Mouse (Mus musculus) cerebellum, postnatal 14 days (tissue): Measurements from ENCODE around the gene Rbm3.
"Not testable (repeated sequence)": the region's sequence is repeated elsewhere in the genome, so short reads cannot be mapped to it uniquely, and the experiment has no call there.

Source experiments
- DNase-seq, 2 experiments: peaks; one replicate each; pipeline ENCODE4 v3.0.0; 2021; ENCODE audit warnings: mixed read lengths in 2 of 2

Rbm3 gene

DNA sequence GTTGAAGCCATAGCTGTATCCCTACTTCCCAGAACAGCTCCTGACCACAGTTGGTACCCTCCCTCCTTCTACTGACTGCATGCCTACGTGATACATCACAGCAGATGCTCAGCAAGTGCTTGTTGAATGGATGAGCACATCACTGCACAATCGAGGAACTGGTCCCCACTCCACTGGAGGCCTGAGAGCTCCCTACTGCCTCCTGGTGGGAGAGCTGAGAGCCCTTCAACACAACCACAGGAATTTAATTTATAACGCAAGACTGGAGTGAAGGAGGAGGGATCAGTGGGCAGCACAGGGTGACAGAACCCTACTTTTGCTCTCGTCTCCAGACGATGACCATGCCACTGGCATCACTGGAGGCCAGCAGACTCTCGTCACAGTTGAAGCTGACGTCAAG is 20.4 kb downstream of the Rbm3 start:
- DNase-seq: no peak

DNA sequence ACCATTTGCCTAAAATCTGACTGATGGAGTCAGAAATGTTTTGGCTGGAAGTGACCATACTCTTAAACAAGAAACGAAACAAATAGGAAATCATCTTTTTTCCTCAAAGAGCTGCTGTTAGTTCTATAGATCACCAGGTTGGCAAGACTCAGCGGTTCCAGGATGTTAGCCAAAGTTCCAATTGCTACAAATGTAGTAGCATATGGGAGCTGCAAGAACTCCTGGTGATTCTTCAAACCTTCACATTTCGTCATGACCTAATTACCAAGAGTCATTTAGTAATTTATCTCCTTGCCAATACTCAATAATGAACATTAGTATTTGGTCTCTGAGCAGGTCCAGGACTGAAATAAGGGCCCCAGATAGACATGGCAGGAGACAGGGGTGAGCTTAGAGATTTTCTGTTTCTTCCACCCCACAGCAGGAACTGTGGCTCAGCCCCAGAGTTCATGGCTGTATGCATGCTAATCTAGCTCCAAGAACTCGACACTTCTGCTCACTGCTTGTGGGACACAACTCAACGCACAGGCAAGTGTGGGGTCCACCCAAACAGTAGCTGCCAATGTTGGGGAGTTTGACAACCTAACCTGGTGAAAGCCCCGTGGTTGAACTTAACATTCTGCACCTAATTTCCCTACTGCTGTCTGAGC is 21.7 kb downstream of the Rbm3 start:
- DNase-seq: peak; percentile 37 to 61

DNA sequence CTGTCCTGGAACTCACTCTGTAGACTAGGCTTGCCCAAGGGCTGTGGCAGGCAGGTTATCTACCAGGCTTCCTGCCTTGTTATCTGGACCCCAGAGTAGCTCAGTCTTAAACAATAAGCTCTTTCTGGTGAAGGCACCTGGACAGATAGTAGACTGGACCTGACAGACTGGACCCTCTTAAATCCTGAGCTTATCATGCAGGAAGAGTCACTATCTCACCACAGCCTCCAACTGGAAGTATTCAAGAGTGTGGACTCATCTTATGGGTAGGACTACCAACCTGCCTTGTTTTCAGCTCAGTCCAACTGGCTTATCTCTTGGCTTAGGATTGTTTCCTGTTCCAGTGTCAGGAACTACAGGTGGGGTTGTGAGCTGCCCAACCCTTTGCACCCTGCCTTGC is 28.4 kb downstream of the Rbm3 start:
- no peak for DNase-seq

DNA sequence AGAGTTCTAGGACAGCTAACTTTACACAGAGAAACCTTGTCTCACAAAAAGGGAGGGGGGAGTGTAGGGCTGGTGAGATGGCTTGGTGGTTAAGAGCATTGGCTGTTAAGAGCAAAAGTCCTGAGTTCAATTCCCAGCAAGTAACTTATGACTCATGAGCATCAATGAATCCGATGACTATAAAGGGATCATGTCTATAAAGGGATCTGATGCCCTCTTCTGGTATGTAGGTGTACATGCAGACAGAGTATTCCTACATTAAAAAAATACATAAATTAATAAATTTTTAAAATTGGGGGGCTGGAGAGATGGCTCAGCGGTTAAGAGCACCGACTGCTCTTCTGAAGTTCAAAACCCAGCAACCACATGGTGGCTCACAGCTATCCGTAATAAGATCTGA is 30.4 kb downstream of the Rbm3 start:
- no peak for DNase-seq

DNA sequence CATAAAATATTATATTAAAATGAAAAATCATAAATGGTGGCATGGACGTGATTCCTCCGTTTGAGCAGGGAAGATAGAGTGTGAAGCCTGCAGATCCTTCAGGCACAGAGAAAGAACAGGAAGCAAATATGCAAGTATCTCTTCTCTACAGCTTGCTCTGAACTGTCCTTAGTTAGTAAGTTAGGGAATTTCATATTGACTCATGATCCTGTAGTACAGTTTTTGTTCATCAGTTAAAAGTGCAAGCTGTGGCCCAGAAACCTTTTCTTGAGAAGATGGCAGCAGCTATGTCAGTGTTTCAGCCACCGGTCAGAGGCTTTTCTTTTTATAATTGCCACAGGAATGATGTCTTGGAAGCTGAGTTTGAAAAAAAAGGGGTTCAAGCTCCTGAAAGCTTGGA is 40.7 kb downstream of the Rbm3 start:
- no peak for DNase-seq

DNA sequence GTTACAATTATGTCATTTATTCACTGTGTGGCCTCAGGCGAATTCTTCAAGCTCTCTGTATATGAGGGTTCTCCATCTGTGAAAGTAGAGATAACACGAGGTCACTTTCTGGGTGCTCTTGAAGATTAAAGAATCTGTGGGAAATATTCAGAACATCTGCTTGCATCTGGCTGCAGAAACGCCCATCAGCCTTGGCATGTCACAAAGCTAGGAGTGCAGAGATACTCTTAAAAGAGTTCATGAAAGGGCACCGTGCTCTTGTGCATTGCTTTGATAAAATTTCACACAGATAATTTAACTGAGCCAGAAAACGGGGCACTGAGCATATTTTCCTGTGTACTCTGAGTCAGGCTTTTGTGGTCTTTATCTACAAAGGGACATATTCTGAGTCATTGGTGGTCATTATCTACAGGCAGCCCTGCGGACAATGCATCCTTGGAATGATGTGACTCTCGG is 43.4 kb downstream of the Rbm3 start:
- DNase-seq: no peak

DNA sequence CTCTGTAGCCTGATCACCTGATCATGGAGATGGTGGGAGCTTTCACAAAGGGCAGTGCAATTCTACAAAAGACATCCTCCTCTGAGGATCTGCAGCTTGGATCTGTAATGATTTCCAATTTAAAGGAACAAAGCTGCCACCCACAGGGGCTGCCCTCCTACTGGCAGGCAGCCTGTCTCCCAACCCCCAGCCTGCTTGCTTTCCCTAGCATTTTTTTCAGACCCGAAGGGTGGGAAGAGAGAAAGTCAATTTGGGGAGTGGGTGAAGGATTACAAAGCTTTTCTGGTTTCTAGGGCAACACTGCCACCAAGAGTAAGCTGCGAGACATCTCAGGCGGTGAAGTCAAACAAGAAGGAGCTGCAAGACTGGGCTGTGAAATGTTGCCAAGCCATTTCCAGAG is 44.7 kb downstream of the Rbm3 start:
- DNase-seq: peak; percentile 77 to 82

DNA sequence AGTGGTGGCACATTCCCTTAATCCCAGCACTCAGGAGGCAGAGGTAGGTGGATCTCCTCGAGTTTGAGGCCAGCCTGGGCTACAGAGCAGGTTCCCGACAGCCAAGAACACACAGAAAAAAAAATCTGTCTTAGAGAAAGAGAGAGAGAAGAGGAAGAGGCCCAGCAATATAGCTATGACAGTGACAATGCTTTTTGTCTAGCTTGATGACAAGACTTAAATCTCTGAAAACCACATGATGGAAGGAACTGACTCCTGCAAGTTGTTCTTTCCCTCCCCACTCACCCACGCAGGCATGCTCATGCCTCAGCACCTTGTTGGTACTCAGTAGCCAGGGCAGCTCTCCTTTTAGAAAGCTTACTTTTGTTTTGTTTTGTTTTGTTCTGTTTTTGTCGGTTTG is 46.2 kb downstream of the Rbm3 start:
- DNase-seq: no peak

DNA sequence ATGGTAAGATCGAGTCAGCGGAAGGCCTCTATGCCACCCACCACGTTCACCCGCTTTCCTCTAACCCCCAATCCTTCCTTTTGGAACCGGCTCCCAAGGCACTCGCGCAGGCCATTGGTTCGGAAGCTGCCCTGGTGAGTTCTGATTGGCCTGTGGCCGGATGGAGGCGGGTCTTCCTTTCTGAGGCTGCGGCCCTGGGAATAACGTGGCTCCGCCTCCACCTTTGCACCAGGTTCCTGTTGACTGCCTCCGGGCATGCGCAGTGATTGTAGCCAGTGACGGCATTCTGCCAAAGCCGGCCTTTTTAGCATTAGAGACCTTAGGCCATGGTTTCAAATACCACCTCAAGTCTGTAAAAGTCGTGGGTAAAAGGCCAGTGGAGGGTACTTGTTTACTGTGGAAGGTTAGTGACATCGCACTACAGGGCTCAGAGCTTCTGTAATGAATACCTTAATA is 48.9 kb downstream of the Rbm3 start:
- DNase-seq: peak; percentile 97

DNA sequence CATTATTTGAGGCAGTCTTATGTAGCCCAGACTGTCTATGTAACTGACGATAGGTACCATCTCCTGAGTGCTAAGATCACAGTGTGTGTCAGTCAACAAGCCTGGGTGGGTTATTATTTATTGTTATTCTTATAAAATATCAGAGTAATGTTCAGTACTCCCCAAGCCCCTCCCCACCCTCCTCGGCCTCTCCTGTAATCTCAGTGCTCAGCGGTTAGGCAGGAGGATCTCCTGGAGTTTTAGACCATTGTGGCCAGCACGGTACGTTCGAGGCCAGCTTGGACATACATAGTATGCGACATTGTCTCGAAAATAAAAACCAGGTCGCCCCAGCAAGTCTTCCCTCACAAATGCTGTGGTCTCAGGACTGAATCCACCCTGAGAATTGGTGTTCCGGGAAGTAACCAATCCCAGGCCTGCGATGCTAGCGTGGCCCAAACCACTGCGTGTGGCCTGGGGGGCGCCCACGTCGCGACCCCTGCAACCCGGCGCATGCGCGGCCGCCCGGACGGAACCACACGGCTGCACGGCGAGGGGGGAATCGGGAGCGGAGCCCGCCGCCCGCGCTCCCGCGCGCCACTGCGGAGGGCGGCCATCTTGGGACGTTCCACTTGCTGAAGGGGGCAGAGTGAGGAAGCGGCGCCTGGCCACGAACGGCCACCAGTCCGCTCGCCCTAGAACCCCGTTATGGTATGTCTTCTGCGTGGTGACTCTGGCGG is 49.5 kb downstream of the Rbm3 start:
- peak; percentile 83 to 86 for DNase-seq

DNA sequence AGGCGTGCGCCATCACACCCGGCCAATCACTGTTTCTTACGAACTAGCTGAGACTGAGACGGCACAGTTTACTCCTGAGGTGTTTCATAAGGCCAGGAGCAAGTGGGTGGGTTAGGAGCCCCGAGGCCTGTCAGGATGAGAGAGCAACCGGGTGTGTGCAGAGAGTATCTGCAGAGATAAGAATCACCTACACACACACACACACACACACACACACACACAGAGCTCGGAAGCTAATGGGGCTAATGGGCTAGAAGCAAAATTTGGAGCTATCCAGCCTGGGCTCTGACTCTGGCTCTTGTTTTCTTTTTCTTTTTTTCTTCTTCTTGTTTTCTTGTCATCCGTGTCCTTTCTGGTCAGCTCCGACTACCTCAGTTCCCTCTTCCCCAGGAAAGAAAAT is 50.1 kb downstream of the Rbm3 start:
- peak; percentile 15 to 22 for DNase-seq

DNA sequence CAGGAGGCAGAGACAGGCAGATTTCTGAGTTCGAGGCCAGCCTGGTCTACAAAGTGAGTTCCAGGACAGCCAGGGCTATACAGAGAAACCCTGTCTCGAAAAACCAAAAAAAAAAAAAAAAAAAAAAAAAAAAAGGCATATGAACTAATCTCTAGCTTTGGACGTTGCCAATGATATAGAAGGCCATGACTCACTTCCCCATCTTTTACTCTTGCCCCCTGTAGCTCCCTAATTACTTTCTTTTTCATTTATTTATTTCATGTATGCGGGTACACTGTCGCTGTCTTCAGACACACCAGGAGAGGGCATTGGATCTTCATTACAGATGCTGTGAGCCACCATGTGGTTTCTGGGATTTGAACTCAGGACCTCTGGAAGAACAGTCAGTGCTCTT is 54.7 kb downstream of the Rbm3 start:
- not testable (repeated sequence) for DNase-seq

DNA sequence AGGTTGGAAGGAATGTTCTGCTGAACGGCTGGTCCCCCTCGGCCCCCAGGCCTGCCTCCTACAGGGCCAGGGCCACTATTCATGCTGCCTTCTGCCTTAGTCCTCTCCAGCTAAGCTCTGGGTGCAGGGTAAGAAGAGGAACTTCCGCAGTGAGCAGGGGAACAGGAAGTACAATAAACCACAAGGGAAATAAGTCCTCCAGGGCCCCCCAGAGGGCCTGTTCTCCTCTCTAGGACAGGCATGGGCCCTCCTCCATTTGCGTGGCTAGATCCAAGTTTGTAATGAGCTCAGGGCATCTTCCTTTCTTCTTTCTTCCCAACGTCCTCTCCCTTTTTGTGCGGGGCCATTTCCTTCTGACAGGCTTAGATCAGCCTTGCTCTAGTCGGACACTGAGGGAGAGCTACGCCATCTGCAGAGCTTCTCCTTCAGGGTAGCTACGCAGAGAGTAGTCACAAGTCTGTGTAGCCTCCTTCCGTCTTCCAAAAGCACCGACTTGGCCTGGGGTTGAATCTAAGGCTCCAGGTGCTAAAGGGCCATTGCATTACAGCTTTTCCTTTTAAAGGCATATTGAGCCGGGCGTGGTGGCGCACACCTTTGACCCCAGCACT is 55.2 kb downstream of the Rbm3 start, which contains the start of gene Was:
TSS of gene Was (minus strand) at position 153 of the 608 bp plus-strand sequence.
- no peak for DNase-seq

DNA sequence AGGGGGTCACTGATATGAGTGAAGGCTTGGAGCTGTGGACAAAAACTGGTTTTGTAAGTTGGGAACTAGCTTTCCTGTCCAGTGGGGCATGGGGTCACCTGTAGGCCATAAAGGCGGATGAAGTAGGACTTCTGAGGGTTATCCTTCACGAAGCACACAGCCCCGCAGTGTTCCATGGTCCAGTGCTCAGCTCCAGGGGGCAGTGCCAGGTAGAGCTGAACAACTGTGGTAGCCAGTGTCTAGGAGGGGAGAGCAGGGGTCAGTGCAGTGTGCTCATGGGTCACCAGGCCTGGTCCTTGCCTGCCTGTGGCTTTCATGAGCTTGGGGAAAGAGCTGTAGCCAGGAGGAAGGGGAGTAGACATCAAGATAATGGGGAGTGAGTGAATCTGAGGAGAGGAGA is 55.9 kb downstream of the Rbm3 start:
- DNase-seq: no peak
